Mouse (Mus musculus): ENCODE measurements around the gene Shisa8.
"Not testable (repeated sequence)": the region's sequence is repeated elsewhere in the genome, so short reads cannot be mapped to it uniquely, and the experiment has no call there.

Gene Shisa8

DNA sequence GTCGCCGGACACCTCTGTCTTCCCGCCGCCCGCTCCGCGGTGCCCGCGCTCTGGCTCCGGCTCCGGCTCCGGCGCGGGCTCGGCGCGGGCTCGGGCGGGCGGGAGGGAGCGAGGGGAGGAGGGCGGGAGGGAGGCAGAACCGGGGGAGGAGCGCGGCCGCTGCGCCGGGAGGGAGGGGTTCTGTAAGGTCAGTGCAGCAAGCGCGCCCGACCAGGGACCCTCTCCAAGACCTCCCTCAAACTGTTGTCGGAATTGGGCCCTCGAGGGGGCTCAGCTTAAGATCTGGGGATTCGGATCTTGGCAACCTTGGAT is at the start of gene Shisa8:
Gene Shisa8 (minus strand): TSS at position 64 of the 312 bp plus-strand sequence.
- no peak for DNase-seq

DNA sequence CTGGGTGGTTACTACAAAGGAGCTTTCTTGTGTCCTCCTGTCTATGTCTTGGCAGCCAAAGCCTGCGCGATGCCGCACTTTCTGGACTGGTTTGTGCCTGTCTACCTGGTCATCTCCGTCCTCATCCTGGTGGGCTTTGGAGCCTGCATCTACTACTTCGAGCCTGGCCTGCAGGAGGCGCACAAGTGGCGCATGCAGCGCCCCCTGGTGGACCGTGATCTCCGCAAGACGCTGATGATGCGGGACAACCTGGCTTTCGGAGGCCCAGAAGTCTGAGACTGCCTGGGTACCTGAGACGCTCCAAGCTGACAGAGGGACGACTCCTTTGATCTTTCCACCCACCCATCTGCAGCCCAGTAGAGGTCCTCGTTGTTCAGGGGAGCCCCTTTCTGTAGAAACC is 46.9 kb upstream of the Shisa8 start:
- peak; percentile 77 for DNase-seq

DNA sequence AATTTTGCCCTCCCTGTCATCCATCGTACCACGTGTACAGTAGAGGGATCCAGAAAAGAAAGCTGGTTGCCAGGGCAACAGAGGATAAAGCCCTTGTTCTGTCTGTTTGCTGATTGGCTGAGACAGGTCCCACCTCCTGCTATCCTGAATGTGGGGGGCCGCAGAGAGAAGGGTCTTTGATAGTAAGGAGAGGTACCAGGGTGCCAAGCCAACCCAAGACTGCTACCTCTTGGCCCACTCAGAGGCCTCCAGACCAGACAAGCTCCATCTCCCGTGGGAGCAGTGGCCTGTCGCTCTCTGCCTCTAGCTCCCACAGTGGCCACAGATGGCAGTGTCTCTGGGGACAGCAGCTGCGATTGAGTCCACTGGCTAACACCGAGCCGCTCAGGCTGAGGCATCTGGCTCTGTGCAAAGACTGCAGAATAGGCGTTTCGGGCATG is 43.3 kb upstream of the Shisa8 start:
- no peak for DNase-seq

DNA sequence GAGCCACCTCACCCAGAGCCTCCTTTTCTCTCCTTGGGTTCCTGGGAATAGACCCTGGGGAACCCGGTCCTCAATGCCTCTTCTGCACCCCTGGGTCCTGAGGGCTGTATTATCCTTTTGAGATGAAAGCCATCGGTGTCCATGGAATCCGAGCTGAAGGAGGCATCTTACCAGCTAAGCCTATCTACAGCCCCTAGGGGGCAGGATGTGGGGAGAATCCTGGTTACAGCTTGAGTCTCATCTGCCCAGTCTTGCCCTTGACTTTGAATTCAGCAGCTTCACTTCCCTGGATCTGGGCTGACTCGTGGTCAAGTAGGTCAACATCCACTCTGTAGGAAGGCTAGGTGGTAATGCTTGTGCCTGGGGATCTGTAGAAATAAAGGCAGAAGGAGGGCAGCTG is 42.6 kb upstream of the Shisa8 start:
- no peak for DNase-seq

DNA sequence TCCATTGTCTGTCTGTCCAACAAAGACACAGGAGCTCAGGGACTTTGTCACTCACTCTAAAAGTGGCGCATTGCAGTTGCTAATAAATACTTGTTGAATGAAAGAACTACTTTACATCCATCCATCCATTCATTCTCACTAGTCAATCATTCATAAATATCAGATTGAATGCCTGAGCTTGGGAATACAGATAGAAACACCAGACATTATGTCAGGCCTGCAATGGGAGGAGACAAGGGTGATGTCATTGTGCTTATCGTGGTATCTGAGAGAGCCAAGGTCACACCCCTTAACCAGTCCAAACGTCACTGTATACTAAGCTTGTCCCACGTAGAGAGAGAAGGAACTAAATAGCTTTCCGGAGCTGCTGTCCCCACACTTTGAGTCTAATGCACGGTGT is 39.5 kb upstream of the Shisa8 start, which contains the start of gene 1500009C09Rik:
Gene 1500009C09Rik (plus strand): TSS at position 301 of the 400 bp plus-strand sequence.
- no peak for DNase-seq

DNA sequence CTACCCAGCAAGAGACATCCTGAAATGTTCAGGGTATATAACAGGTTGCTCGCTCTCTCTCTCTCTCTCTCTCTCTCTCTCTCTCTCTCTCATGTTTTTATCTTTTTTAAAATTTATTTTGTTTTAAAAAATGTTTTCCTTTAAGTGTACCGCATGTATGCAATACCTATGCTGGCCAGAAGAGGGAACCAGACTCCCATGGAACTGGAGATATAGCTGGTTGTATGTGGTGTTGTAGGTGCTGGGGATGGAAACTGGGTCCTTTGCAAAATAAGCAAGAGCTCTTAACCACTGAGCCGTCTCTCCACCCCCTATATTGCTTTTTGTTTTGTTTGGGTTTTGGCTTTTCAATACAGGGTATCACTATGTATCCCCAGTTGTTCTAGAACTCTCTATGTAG is 39.0 kb upstream of the Shisa8 start:
- no peak for DNase-seq

DNA sequence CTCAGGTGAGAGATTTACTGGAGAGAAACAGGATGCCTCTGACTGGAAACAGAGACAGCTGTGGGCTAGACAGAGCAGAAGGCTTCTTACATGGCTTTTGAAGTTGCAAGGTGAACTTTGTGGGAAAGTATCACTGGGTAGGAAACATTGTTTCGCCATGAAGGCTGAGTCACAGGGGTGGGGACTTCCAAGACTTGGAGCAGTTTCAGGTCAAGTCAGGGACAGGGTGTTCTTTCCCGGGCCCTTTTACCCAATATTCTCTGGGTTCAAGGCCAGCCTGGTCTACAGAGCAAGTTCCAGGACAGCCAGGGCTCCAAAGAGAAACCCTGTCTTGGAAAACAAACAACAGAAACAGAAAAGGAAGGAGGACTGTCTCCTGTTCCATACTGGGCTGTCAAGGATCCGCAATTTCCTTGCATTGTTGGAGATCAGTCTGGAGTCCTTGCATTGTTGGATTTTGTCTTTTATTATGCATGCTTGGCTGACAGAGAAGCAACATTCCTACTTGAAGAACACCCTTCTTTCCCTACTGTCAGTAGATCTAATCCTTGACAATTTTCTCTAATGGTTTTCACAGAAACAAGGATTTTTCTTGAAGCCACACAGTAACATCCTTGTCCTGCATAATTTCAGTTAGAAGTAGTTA is 34.6 kb upstream of the Shisa8 start:
- no peak for DNase-seq

DNA sequence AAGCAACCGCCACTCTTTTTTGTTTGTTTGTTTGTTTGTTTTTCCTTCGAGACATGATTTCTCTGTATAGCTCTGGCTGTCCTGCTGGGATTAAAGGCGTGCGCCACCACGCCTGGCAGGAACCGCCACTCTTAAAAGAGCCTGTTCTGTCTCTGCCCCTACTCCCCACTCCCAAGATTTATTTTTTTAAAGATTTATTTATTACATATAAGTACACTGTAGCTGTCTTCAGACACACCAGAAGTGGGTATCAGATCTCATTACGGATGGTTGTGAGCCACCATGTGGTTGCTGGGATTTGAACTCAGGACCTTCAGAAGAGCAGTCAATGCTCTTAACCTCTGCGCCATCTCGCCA is 32.2 kb upstream of the Shisa8 start:
- DNase-seq: not testable (repeated sequence)

DNA sequence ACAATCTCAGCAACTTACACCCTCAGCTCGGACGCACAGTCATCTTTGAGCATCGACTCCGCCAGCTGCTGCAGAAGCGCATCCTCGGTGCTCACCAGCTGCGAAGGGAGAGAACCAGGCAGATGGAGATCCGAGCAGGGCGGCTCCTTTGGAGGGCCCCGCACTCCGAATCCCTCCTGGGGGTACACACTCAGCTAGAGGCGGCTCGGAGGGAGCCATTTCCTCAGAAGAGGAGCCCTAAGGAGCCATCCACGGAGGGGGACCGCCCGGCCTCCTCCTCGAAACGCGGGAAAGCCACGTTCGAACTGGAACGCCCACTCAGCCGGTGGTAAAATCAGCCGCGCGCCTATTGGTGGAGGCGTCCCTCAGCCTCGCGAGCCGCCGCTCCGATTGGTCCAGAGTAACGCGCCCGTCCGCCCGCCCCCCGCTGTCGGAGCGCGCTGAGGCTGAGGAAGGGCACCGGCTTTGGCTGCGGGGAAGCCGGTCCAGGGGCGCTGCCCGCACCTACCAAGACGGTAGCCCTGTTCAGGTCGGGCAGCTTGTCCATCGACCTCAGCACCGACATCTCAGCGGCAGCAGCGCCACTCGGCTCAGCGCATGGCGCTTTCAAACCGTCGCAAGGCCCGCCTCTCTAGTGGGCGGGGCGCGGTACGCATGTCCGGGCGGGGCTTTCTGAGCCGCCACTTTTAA is 31.6 kb upstream of the Shisa8 start, which contains the start of gene Cenpm:
Gene Cenpm (minus strand): TSS at position 634 of the 690 bp plus-strand sequence.
- peak; percentile 95 for DNase-seq

DNA sequence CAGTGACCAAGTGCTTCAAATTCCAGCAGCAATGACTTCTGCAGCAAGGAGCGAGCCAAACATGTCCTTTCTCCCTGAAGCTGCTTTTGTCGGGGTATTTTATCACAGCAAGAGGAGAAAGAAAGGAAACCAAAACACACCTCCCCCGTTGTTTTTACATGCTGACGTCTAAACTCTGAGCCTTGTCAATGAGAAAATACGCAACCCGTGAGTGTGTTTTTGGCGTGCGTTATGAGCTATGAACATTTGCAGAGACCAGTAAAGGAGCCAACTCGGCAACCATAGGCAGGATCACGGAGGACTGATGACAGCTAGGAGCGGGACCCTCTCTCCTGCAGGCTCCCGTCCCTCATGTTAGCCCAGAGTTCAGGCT is 31.1 kb upstream of the Shisa8 start:
- DNase-seq: no peak

DNA sequence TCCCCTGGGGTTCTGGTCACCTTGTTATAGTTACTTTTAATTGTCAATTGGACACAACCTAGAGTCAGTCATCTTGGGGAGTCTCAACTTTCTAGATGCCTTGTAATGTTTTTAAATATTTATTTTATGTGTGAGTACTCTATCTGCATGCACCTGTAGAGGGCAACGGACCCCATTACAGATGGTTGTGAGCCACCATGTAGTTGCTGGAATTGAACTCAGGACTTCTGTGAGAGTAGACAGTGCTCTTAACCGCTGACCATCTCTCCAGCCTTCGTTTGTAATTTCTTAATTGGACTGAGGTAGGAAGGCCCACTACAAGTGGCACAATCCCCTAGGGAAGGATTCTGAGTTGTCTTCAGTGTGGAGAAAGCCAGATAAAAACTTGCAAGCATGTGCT is 30.7 kb upstream of the Shisa8 start:
- DNase-seq: no peak

DNA sequence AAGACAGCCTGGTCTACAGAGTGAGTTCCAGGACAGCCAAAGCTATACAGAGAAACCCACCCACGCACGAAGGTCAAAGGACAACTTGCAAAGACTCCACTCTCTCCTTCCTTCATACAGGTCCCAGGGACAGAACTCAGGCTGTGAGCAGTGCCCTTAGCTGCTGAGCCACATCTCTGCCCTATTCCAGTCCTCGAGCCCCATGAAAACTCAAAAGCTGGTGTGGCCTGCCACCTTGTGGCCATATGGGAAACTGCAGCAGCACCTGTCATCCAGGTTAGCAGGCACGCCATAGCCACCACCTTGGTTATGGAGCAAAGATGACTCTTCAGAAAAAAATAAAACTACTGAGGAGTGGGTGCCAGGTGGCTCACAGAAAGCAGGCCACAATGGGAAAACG is 23.9 kb upstream of the Shisa8 start:
- peak; percentile 85 for DNase-seq

DNA sequence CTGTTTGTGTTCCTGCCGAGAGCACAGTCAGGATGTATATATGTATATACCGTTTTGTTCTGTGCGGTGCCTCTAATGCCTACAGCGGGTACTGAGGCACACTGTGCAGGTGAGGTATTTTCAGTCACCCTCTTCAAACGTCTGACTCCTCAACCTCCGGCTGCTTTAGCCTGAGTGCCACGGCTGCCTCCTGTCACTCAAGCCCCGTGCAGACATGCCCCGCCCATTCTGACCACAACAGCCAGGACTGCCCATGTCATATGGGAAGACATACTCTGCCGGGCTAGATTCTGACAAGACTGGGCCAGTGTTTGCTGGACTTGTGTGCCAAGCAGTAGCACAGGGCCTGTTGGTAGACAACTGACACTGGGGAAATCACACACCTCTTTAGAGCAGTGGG is 23.0 kb upstream of the Shisa8 start:
- peak; percentile 58 for DNase-seq

DNA sequence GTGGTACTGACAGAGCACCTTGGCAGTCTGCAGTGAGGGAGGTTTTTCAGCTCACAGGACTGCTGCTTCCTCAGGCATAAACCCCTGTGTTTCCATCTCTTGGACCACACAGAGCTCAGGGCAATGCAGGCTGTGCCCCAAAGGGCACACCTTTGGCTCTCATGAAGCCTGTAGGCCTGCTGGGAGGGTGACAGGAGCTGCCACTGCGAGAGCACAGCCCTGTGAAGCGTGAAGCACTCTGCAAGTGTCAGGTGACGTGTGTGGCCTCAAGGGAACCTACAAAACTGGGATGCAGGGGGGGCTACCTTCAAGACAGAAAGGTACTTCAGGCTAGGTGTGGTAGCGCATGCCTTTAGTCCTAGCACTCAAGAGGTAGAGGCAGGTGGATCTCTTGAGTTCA is 20.0 kb upstream of the Shisa8 start:
- DNase-seq: no peak

DNA sequence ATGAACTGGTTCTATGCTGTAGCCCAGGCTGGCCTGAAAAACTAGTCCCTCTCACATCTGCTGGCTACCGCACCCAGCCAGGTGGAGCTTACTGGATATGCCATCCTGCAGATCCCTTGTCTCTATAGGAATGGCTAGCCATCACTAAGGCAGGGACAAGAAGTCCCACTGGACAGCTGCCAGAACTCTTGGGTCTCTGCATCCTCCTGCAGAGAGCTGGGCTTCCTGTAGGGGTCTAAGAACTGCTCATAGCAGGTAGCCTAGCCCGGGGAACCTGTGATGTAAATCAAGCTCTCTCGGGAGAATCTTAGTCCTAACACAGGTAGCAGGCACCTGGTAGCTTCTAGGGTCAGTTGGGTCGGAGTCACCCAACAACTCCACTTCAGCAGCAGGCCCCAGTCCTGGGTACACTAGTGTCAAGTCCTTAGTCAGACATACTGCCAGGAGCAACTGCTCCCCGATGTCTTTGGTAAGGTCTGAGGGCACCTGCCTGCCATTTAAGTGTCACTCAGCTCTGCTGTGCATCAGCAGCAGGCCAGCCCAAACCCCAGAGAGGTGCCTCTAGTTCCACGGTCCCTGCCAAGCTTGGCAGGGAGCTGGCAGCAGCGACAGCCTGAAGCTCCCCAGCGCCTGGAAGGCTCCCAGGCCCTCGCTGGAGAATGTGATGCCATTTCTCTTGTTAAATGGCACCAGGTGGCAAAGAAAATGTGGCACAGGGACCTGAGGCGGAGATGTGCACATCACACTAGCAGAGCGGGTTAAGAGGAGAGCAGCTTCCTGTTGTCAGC is 19.2 kb upstream of the Shisa8 start:
- DNase-seq: no peak

DNA sequence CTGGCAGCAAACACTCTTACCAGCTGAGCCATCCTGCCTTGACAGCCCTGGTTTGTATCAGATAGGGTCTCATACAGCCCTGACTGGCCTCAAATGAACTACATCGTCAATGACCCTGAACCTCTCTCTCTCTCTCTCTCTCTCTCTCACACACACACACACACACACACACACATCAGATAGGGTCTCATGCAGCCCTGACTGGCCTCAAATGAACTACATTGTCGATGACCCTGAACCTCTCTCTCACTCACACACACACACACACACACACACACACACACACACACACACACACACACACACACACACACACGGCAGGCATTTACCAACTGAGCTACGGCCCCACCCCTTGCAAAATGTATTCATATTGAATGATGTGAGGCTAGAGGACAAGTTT is 18.5 kb upstream of the Shisa8 start:
- no peak for DNase-seq

DNA sequence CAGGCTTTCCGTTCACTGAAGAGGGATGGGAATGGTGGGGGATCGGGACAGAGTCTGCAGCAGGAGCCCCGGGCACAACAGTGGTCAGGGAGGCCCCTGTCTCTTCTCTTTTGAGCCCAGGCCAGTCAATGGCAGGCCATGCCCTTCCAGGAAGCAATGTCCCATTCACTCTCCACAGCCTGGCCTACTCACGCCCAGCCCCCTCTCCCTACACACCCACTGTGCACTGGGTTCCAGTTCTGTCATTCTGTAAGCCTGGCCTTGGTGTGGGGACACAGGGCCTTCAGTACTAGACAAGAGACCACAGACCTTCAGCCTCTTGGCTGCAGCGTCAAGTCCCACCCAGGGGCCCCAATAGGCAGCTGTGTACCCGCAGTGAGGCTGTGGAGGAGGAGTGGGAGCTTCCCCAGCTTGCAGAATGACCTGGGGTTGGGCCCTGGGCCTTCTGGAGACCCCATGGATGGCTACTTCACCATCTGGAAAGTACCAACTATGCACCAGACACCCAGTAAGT is 17.5 kb upstream of the Shisa8 start:
- DNase-seq: peak; percentile 50

DNA sequence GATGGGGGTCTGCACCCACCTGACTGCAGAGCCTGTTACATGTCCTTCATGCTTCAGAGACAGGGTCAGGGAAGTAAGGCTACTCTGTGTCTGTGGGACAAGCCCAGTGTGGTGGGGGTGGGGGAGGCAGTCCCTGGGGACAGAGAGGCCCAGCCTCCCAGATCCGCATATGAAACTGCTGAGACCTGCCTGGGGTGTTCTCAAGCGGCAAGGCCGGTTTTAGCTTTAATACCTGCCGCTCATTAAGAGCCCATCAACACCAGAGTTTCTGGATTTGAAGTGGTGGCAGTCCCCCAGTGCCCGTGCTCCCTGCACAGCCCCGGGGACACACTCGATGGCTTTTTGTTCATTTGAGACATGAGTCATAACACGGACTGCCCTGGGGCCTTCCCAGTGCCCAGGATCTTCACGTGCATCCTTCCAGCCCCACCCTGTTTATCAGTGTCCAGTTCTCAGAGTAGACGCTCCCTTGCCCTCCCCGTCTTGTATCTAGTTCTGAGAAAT is 17.0 kb upstream of the Shisa8 start:
- DNase-seq: peak; percentile 86

DNA sequence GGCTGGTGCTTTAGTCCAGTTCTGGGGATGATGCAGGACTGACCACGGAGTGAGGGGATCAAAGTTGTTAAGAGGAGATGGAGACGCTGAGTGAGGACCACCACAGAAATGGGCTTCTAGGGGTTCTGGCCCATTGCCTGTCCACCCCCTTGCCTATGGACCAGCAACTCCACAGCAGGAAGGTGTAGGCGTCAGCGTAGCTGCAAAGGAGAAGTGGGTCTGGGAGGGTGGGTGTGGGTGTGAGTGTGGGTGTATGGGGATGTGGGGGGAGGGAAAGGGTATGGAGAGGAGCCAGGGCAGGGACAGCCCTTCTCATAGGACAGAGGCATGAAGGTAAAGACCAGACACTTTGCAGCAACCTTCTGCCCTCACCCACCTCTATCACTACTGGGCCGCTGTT is 13.2 kb upstream of the Shisa8 start:
- no peak for DNase-seq

DNA sequence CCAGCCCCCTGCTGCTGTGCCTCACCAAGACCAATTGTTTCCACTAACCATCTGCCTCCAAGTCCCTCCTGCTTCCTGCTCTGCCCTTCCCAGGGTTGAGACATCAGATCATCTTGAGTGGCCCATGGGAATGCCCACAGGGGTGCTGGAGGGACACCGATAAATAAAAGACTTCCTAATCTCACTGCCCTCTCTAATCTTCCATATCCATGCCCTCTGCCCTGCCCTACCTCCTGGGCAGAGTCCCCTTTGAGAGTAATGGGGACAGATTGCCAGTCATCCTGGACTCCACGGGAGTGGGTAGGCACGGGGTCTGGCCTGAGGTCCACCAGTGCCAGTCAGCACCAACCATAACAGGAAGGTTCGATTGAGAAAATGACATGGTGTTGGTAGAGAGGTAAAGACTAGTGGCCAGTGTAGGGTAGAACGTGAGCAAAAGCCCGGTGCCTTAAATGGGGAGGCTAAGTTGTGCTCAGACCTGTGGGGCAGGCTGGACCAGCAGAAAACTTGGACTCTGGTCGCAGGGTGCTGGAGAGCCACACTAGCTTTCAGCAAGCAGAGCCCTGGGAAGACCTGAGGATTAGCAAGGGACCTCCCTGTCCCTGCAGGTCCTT is 12.1 kb upstream of the Shisa8 start:
- peak; percentile 48 for DNase-seq

DNA sequence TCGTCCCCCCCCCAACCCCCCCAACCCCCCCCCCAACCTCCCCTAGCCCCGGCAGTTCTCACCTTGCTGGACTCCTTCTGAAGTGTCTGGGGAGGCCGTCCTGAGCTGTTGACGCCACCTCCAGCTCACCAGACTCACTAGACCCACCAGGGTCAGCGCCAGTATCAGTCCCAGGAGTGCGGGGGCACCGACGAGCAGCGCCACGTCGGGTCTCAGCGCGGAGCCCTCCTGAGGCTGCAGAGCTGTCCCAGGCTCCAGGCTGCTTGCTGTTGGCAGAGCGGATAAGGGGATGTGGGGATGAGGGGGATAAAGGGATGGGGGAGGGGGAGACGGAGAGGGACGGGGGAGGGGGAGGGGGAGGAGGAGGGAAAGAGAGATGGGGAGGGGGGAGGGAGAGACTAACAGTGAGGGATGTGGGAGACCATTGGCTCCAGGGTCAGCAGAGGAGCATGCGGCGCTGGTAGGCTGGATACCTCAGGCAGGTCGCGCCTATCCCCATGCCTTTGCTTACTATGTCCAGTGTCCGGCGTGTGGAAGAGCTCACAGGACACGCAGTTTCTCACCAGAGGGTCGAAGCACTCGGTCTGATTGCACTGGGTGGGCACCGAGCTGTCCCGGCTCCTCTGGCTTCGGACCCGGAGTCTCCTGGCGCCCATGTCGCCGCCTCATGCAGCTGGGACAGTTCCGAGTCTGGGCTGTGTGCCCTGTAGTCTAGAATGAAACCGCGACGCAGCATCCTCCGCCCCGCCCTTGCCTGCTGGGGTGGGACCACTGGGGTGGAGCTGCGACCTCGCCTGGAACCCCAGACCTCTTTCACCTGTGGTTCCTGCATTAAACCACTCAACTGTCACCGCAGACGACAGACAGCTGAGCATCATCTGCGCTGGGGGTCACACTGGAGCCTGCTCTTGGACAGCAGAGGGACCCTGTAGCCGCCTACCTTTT is 11.3 kb upstream of the Shisa8 start, which contains the start of gene Tnfrsf13c:
Gene Tnfrsf13c (minus strand): TSS at position 713 of the 945 bp plus-strand sequence.
- peak; percentile 75 for DNase-seq

DNA sequence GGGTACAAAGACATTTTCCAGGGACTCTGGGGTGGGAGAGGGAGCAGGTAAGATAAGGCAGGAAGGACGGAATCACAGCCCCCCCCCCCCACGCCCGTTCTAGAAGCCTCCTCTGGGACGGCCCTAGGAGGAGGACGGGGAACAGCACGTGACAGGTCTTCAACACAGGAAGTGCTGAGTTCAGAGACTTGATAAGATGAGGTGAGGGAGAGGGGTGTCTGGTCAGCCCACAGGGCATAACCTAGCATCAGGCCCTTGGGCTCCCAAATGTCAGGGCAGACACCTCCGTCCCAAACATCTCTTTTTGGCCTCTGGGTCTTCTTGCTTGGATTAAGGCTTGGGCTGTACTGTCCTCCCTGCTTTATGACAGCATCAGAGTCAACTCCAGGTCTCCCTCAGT is 10.6 kb upstream of the Shisa8 start:
- no peak for DNase-seq

Data from liver (tissue).